Mouse (Mus musculus): ENCODE measurements around the gene Eya3. TPM values are rescaled to one million over a fixed set of nuclear protein-coding genes. Genes with fewer than 3 reads are reported as not detected.
"Not testable (repeated sequence)": the region's sequence is repeated elsewhere in the genome, so short reads cannot be mapped to it uniquely, and the experiment has no call there.

Gene Eya3
- total RNA-seq, 2 experiments from 2014 or later, result 32.5 to 33.9 TPM

DNA sequence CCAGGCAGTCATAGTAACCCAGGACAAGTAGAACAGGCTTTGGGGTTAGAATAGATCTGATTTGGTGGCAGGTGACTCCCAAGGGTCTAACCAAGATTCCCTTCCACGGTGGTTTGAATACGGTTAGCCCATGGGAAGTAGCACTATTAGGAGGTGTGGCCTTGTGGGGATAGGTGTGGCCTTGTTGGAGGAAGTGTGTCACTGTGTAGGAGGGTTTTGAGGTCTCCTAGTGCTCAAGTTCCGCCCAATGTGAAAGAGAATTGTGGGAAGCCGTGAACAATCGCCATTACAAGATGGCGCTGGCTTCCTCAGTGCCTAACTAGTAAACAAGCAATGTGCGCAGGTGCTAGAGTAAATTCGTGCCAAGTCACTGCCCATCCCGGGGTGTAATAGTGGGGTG lies 98.4 kb downstream of the Eya3 start:
- not testable (repeated sequence) for DNase-seq

- no peak for DNase-seq
These were observed 102.7 kb downstream of the Eya3 start for GRCm38 (mm10) chr4:132741491-132741890.

DNA sequence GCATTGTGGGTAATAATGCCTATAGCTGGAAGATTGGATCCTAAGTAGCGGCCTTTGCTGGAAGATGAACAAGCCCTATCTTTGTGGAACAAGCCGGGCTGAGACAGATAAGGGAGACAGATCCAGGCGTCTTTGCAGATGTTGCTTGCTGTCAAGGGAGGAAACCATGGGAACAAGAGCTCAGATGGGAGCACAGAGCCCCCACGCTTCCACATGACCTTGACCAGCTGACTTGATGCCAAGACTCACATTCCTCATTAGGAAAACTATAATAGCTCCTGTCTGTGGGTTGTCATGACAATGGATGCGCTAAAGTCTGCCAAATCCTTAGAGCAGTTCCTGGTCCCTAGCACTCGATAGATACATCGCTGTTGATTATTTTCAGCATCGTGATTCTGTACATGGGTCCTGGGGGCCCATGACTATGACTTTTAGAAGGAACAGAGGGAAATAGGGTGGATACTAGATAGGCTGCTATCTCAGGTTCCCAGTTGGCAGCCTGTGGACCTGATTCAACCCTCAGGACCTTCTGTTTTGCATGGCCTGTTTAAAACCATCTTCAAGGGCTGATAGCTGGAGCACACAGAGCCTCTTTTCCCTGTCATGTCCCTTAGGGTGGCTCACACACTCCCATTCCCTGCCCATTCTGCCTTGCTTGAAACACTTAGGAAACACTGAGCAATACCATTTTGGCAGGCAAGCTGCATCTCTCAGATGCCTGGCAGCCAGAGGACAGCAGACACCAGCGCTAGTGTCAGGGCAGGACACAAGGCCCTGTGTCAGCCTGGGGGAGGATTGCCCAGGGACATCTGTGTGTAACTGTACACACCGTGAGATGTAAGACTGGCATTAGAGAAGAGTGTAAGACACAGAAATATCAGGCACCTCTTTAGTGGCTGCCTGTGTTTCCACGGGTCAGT lies 105.5 kb downstream of the Eya3 start:
- peak; percentile 34 to 40 for DNase-seq

GRCm38 (mm10) chr4:132746911-132747517 lies 108.2 kb downstream of the Eya3 start:
- DNase-seq, result no peak

- DNase-seq, result peak; percentile 62 to 89
These were observed 109.0 kb downstream of the Eya3 start for GRCm38 (mm10) chr4:132747664-132748259.

DNA sequence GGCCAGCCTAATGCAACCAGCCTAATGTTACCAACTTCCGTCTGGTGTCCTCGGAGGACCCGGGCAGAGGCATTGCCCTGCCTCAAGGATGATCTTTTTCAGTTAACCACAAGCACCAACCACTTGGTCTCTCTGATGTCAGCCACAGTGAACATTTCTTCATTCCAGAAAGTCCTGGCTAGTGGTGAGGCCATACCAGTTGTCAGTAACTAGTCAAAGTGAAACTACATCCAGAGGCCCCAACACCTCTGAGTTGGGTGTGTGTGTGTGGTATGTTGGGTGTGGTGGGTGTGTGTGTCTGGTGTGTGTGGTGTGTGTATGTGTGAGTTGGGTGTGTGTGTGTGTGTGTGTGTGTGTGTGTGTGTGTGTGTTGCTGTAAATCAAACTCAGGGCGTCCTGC lies 110.0 kb downstream of the Eya3 start:
- DNase-seq, result no peak

DNA sequence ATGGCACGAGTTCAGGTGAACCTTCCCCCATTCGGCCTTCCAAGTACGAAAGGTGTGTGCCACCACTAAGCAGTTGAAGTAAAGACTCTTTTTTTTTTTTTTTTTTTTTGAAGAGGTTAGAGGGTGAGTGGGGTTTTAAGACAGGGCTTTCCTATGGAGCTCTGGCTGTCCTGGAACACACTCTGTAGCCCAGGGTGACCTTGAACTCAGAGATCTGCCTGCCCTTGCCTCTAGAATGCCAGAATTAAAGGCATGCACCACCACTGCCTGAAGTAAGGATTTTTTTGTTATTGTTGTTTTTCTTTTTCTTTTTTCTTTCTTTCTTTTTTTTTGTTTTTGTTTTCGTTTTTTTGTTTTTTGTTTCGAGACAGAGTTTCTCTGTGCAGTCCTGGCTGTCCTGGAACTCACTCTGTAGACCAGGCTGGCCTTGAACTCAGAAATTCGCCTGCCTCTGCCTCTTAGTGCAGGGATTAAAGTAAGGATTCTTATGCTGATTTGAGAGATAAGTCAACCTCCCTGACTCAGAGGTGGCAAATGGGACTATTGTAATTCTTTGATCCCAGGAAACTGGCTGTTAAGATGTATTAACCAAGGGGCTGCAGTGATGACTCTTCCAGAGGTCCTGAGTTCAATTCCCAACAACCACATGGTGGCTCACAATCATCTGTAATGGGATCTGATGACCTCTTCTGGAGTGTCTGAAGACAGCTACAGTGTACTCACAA lies 110.6 kb downstream of the Eya3 start:
- DNase-seq, result no peak

- DNase-seq, result no peak
These were observed 114.2 kb downstream of the Eya3 start for GRCm38 (mm10) chr4:132752992-132753391.

DNA sequence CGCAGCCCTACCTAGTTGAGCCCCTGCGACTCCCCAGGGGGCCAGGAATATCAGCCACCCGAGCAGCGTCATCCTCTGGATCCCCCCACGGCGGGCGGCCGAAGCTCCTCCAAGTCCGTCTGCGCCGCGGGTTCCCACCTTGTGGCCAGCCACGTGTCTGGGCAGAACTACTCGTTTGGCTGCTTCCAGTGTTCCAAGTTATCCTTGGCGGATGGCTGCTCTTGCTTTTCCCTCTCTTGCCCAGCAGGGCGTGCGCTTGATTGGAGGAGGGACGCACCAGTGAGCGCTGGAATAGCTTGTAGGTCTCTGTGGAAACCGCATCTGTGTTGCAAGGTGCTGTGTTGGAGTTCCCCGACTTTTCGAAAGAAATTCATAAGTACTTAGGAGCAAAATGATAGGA lies 118.2 kb downstream of the Eya3 start, which contains the start of gene Smpdl3b:
Smpdl3b (minus strand) TSS at position 279 of the 400 bp plus-strand sequence.
- peak; percentile 85 to 89 for DNase-seq

GRCm38 (mm10) chr4:132757633-132758351 lies 119.0 kb downstream of the Eya3 start:
- no peak for DNase-seq

- DNase-seq, result peak in 1 of 2 experiments; percentile 53
These were observed 121.5 kb downstream of the Eya3 start for GRCm38 (mm10) chr4:132760296-132760695.

DNA sequence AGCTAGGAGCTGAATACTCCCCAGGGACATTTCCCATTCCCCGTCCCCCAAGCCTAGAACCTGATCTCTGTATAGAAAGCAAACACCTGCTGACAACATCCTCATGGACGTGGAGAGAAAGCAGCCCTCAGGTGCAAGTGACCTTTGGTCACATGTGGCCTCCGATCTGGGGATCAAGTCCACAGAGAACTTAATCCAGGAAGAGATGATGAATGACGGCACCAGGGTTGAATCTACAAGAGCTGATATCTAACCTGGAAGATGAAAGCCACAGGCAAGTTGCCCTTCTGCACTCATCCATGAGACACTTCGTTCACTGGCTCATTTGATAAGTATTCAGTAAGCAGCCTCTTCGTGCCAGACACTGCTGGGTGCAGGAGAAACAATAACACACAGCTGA lies 123.8 kb downstream of the Eya3 start:
- no peak for DNase-seq

- not testable (repeated sequence) for DNase-seq
These were observed 124.3 kb downstream of the Eya3 start for GRCm38 (mm10) chr4:132763125-132763524.

- peak; percentile 99 to 100 for DNase-seq
These were observed 129.4 kb downstream of the Eya3 start, which contains the start of gene Rpa2 for GRCm38 (mm10) chr4:132767914-132768876. Rpa2 (plus strand) TSS chr4:132768332.

- DNase-seq, result no peak
These were observed 133.0 kb downstream of the Eya3 start for GRCm38 (mm10) chr4:132771776-132772175.

Other genes with a start within 250 kb of the Eya3 start
- 10 to 100 TPM; 17.6 to 20.1 TPM for gene Phactr4, start 216.5 kb upstream of the Eya3 start, total RNA-seq (2021)
- 1 to 10 TPM; 4.1 to 4.5 TPM for gene Med18, start 175.1 kb upstream of the Eya3 start, total RNA-seq (2021)
- gene Sesn2, start 128.5 kb upstream of the Eya3 start, total RNA-seq (2021), result 1 to 10 TPM; 2.8 TPM
- gene Atpif1, start 105.3 kb upstream of the Eya3 start, total RNA-seq (2021), result 100 to 1,000 TPM; 326 to 345 TPM
- 10 to 100 TPM; 51.0 to 52.9 TPM for gene Dnajc8, start 103.4 kb upstream of the Eya3 start, total RNA-seq (2021)
- 1 to 10 TPM; 1.3 to 1.5 TPM for gene Ptafr, start 74.9 kb upstream of the Eya3 start, total RNA-seq (2021)
- 1 to 10 TPM; 1.7 to 2.0 TPM for gene Xkr8, start 93.6 kb downstream of the Eya3 start, total RNA-seq (2021)
- gene Smpdl3b, start 118.3 kb downstream of the Eya3 start, total RNA-seq (2021), result under 1 TPM; 0.51 to 0.79 TPM
- gene Rpa2, start 129.3 kb downstream of the Eya3 start, total RNA-seq (2021), result 10 to 100 TPM; 11.8 to 14.1 TPM
- gene Themis2, start 157.4 kb downstream of the Eya3 start, total RNA-seq (2021), result 1 to 10 TPM; 1.5 to 2.1 TPM
- 10 to 100 TPM; 18.8 to 20.5 TPM for gene Ppp1r8, start 204.2 kb downstream of the Eya3 start, total RNA-seq (2021)
- 10 to 100 TPM; 32.6 to 33.8 TPM for gene Stx12, start 245.5 kb downstream of the Eya3 start, total RNA-seq (2021)

All from heart, adult 18-20 months (tissue).